Mouse (Mus musculus) MN1 (cell line): ENCODE data around the gene Zfhx2.

Experiments
- DNase-seq: peaks from one replicate; pipeline ENCODE4 v3.0.0-alpha.2; 2016; ENCODE audit warnings: low spot score

Zfhx2 gene

GRCm38 (mm10) chr14:55078366-55078989, 13.6 kb downstream of the Zfhx2 start:
- DNase-seq, result no peak

GRCm38 (mm10) chr14:55077481-55078365, 14.4 kb downstream of the Zfhx2 start:
- DNase-seq, result no peak

- no peak for DNase-seq
Measured at GRCm38 (mm10) chr14:55076956-55077355, 15.2 kb downstream of the Zfhx2 start.

GRCm38 (mm10) chr14:55076224-55076623, 15.9 kb downstream of the Zfhx2 start:
- DNase-seq, result no peak

- no peak for DNase-seq
Measured at GRCm38 (mm10) chr14:55074416-55074815, 17.7 kb downstream of the Zfhx2 start.

GRCm38 (mm10) chr14:55071756-55072155, 20.4 kb downstream of the Zfhx2 start:
- no peak for DNase-seq

GRCm38 (mm10) chr14:55066042-55066441, 26.1 kb downstream of the Zfhx2 start:
- no peak for DNase-seq

GRCm38 (mm10) chr14:55065391-55065790, 26.7 kb downstream of the Zfhx2 start:
- DNase-seq, result no peak

- no peak for DNase-seq
Measured at GRCm38 (mm10) chr14:55064481-55065370, 27.4 kb downstream of the Zfhx2 start.

GRCm38 (mm10) chr14:55063581-55064381, 28.3 kb downstream of the Zfhx2 start:
- no peak for DNase-seq

GRCm38 (mm10) chr14:55063117-55063516, 29.0 kb downstream of the Zfhx2 start:
- no peak for DNase-seq

GRCm38 (mm10) chr14:55062626-55063025, 29.5 kb downstream of the Zfhx2 start:
- peak; percentile 62 for DNase-seq

- no peak for DNase-seq
Measured at GRCm38 (mm10) chr14:55061845-55062244, 30.3 kb downstream of the Zfhx2 start.

- no peak for DNase-seq
Measured at GRCm38 (mm10) chr14:55059931-55060330, 32.2 kb downstream of the Zfhx2 start.

- DNase-seq, result no peak
Measured at GRCm38 (mm10) chr14:55059009-55059408, 33.1 kb downstream of the Zfhx2 start.

- peak; percentile 95 for DNase-seq
Measured at GRCm38 (mm10) chr14:55055167-55055834, 36.8 kb downstream of the Zfhx2 start.

- peak; percentile 34 for DNase-seq
Measured at GRCm38 (mm10) chr14:55054191-55054749, 37.9 kb downstream of the Zfhx2 start.

- peak; percentile 84 for DNase-seq
Measured at GRCm38 (mm10) chr14:55053708-55054190, 38.4 kb downstream of the Zfhx2 start.

GRCm38 (mm10) chr14:55053050-55053449, 39.1 kb downstream of the Zfhx2 start:
- DNase-seq, result no peak

GRCm38 (mm10) chr14:55052496-55052895, 39.6 kb downstream of the Zfhx2 start:
- DNase-seq, result peak; percentile 83
